Mouse (Mus musculus) neural tube, embryonic 14.5 days (tissue): ENCODE measurements around the gene Frmd4a. TPM values are rescaled to one million over a fixed set of nuclear protein-coding genes. Genes with fewer than 3 reads are reported as not detected.

Source experiments
- ATAC-seq: fragments of 200-750 bp; cut with Nextera tagmentation; 2 replicates; pipeline ENCODE4 v1.8.0; 2017; ENCODE audit warnings: low read depth, mild to moderate bottlenecking, moderate TSS enrichment, moderate library complexity
- H3K27ac ChIP-seq: fragments of 300-500 bp; sonication (generic); 2 replicates; pipeline ENCODE4 v1.5.1; 2014; ENCODE audit warnings: low read depth, mild to moderate bottlenecking, control low read depth, low read length, moderate library complexity, mixed read lengths
- H3K27me3 ChIP-seq: fragments of 300-500 bp; sonication (generic); 2 replicates; pipeline ENCODE4 v1.6.1; 2014; ENCODE audit warnings: low read length; ENCODE audit not compliant: control insufficient read depth, insufficient read depth
- H3K36me3 ChIP-seq: fragments of 300-500 bp; sonication (generic); 2 replicates; pipeline ENCODE4 v1.6.1; 2014; ENCODE audit warnings: low read length, mixed read lengths; ENCODE audit not compliant: control insufficient read depth, insufficient read depth
- H3K4me1 ChIP-seq: fragments of 300-500 bp; sonication (generic); 2 replicates; pipeline ENCODE4 v1.6.1; 2014; ENCODE audit warnings: low read length; ENCODE audit not compliant: control insufficient read depth, insufficient read depth
- H3K4me2 ChIP-seq: fragments of 300-500 bp; sonication (generic); 2 replicates; pipeline ENCODE4 v1.6.1; 2014; ENCODE audit warnings: mild to moderate bottlenecking, low read depth, low read length, control low read depth
- H3K4me3 ChIP-seq: fragments of 300-500 bp; sonication (generic); 2 replicates; pipeline ENCODE4 v1.5.1; 2014; ENCODE audit warnings: low read depth, low read length, control low read depth, mixed read lengths
- H3K9ac ChIP-seq: fragments of 300-500 bp; sonication (generic); replicated peaks from 2 replicates; pipeline ENCODE4 v1.6.1; 2014; ENCODE audit warnings: low read depth, mild to moderate bottlenecking, control low read depth, low read length, mixed read lengths
- H3K9me3 ChIP-seq: fragments of 300-500 bp; sonication (generic); 2 replicates; pipeline ENCODE4 v1.6.1; 2016; ENCODE audit warnings: low read length; ENCODE audit not compliant: control insufficient read depth
- WGBS: fragments of 180-500 bp; shearing (Covaris S2); extraction: QIAGEN DNeasy Blood & Tissue Kit; methylation state at CpG from one replicate; pipeline ENCODE4 v1.1.7; 2014; 5-methylcytosine and 5-hydroxymethylcytosine counted together
- polyA plus RNA-seq: library from polyadenylated mRNA; unstranded; fragments of >200 nt; fragmentation: Nextera tagmentation; extraction: Ambion mirVana; gene quantifications from 2 replicates; pipeline ENCODE4 v1.2.1, GENCODE M21; 2014

The Frmd4a gene
- polyA plus RNA-seq, 1 experiment from 2014 or later = 67.4 TPM

DNA sequence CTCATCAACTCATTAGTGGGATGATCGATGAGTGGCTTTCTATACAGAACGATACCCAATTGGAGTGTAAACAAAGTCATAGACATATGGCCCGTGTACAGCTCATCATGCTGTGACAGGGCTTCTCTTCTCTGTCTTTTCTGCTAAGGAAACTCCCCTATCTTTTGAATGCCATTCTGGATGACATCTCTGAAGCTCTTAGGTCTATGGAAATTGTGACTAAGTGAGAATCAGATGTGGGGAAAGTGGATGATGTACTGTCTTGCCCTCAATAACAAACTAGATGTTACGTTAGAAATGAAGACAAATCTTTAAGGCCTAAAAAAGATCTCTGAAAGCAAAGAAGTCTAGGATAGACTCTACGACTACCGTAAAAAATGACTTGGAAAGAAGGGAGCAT is 362.9 kb downstream of the Frmd4a start:
- ATAC-seq = no peak
- WGBS = 89% methylated on average over 6 of the region's 6 CpGs
- Histone ChIP-seq H3K4me1 (no peaks in the 10 kb centered on the region), H3K4me3 (no peak overlapping the region), H3K4me2 (no peak overlapping the region), H3K36me3 (no peaks in the 10 kb centered on the region), H3K27ac (no peak overlapping the region), H3K27me3 (no peaks in the 10 kb centered on the region), H3K9me3 (no peaks in the 10 kb centered on the region), H3K9ac (no peak overlapping the region)

DNA sequence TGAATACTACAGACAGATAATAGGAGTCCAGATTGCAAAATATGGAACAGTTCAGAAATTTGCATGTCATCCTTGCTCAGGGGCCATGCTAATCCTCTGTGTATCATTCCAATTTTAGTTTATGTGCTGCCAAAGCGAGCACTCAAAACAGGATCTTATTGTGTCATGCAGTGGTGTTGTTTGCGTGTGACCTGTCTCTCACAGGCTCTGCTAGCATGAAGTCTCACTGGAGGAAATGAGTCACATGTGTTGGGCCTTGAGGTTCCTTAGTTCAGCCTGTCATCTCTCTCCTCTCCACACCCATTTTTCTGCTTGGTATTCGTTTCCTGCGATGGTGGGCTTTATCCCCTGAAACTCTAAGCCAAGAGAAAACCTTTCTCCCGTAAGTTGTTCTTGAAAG is 363.4 kb downstream of the Frmd4a start:
- Histone ChIP-seq H3K4me1 (no peaks in the 10 kb centered on the region), H3K36me3 (no peaks in the 10 kb centered on the region), H3K27me3 (no peaks in the 10 kb centered on the region), H3K27ac (no peak overlapping the region), H3K4me3 (no peak overlapping the region), H3K4me2 (no peak overlapping the region), H3K9me3 (no peaks in the 10 kb centered on the region), H3K9ac (no peak overlapping the region)
- ATAC-seq = no peak
- WGBS = 94% methylated on average over 5 of the region's 5 CpGs

GRCm38 (mm10) chr2:4386468-4386867 is 369.0 kb downstream of the Frmd4a start:
- WGBS = 30% methylated on average over 6 of the region's 6 CpGs
- Histone ChIP-seq H3K9me3 (no peaks in the 10 kb centered on the region), H3K4me3 (no peak overlapping the region), H3K27me3 (no peaks in the 10 kb centered on the region), H3K4me2 (no peak overlapping the region), H3K27ac (no peak overlapping the region), H3K36me3 (no peaks in the 10 kb centered on the region), H3K9ac (no peak overlapping the region), H3K4me1 (no peaks in the 10 kb centered on the region)
- 0 out of 2 replicates have a peak, but pooled peaks have one; percentile 28 for ATAC-seq

GRCm38 (mm10) chr2:4389330-4389729 is 371.8 kb downstream of the Frmd4a start:
- Histone ChIP-seq H3K4me2 (no peak overlapping the region), H3K27ac (no peak overlapping the region), H3K27me3 (no peaks in the 10 kb centered on the region), H3K9me3 (no peaks in the 10 kb centered on the region), H3K4me3 (no peak overlapping the region), H3K9ac (no peak overlapping the region), H3K4me1 (no peaks in the 10 kb centered on the region), H3K36me3 (no peaks in the 10 kb centered on the region)
- ATAC-seq = no peak
- 33% methylated on average over 6 of the region's 6 CpGs for WGBS

DNA sequence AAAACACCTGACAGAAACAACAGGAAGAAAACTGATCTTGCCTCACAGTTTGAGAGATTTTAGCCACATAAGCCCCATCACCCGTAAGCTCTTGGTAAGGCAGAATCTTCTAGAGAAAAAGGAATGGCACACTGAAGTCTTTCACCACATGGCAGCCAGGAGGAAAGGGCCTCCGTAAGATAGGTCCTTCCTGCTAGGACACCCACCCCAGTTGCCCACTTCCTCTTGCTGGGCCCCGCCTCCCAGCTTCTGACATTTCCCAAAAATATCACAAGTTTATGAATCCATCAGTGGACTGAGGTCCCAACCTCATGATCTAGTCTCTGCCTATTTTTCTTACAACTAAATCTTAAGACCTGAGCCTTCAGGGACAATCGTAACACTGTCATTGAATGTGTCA is 373.6 kb downstream of the Frmd4a start:
- H3K4me2 ChIP-seq = no peak overlapping the region
- no peak overlapping the region for H3K9ac ChIP-seq
- H3K36me3 ChIP-seq = no peaks in the 10 kb centered on the region
- no peaks in the 10 kb centered on the region for H3K9me3 ChIP-seq
- ATAC-seq = no peak
- H3K27ac ChIP-seq = no peak overlapping the region
- no peaks in the 10 kb centered on the region for H3K4me1 ChIP-seq
- no peak overlapping the region for H3K4me3 ChIP-seq
- H3K27me3 ChIP-seq = no peaks in the 10 kb centered on the region
- 87% methylated on average over 4 of the region's 4 CpGs for WGBS

- Histone ChIP-seq H3K4me3 (no peak overlapping the region), H3K4me1 (no peaks in the 10 kb centered on the region), H3K4me2 (no peak overlapping the region), H3K27ac (no peak overlapping the region), H3K27me3 (no peaks in the 10 kb centered on the region), H3K36me3 (no peaks in the 10 kb centered on the region), H3K9me3 (no peaks in the 10 kb centered on the region), H3K9ac (no peak overlapping the region)
- WGBS = 53% methylated on average over 7 of the region's 7 CpGs
- no peak for ATAC-seq
Measured at GRCm38 (mm10) chr2:4391678-4392085, 374.2 kb downstream of the Frmd4a start.

DNA sequence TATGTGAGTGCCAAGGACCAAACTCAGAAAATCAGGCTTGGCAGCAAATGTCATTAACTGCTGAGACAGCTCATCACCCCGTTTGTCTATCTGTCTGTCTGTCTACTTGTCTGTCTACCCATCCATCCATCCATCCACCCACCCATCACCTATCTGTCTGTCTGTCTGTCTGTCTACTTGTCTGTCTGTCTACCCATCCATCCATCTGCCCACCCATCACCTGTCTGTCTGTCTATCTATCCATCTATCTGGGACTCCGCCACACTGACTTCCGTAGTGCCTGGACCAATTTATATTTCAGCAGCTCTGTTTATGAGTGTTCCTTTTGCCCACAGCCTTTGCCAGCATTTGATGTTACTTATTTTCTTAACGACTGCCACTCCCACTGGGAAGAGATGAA is 375.5 kb downstream of the Frmd4a start:
- Histone ChIP-seq H3K9ac (no peak overlapping the region), H3K4me3 (no peak overlapping the region), H3K27ac (no peak overlapping the region), H3K9me3 (no peaks in the 10 kb centered on the region), H3K4me1 (no peaks in the 10 kb centered on the region), H3K4me2 (no peak overlapping the region), H3K36me3 (no peaks in the 10 kb centered on the region), H3K27me3 (no peaks in the 10 kb centered on the region)
- ATAC-seq = no peak
- WGBS = 90% methylated on average over 4 of the region's 4 CpGs

DNA sequence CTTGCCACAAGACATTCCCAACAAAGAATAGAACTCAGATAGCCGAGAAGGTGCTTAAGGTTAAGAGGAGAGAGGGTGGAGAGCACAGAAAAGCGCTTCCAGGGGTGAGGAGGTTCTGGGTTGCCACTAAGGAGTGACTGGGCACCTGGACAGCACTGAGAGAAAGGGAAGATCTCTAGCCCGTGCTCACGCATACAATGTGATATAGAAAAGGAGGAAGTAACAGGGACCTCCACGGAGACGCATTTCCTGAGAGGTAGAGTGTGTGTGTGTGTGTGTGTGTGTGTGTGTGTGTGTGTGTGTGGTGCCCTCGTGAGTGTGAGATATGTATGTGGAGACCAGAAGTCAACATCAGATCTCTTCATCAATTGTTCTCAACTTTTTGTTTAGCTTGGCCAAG is 377.1 kb downstream of the Frmd4a start:
- no peak overlapping the region for H3K27ac ChIP-seq
- no peak overlapping the region for H3K4me3 ChIP-seq
- H3K9me3 ChIP-seq = no peaks in the 10 kb centered on the region
- WGBS = 86% methylated on average over 7 of the region's 7 CpGs
- H3K4me1 ChIP-seq = no peaks in the 10 kb centered on the region
- no peaks in the 10 kb centered on the region for H3K36me3 ChIP-seq
- H3K9ac ChIP-seq = no peak overlapping the region
- no peaks in the 10 kb centered on the region for H3K27me3 ChIP-seq
- ATAC-seq = no peak
- H3K4me2 ChIP-seq = no peak overlapping the region

GRCm38 (mm10) chr2:4399721-4400120 is 382.2 kb downstream of the Frmd4a start:
- Histone ChIP-seq H3K4me2 (no peak overlapping the region), H3K9me3 (no peaks in the 10 kb centered on the region), H3K27ac (peak overlapping the region; percentile 16; the same call in 1 of the 2 replicates), H3K9ac (no peak overlapping the region), H3K27me3 (no peaks in the 10 kb centered on the region), H3K4me1 (peaks cover 19% of the 10 kb centered on the region), H3K4me3 (no peak overlapping the region), H3K36me3 (no peaks in the 10 kb centered on the region)
- no peak for ATAC-seq
- 57% methylated on average over 1 of the region's 1 CpGs for WGBS
